Mouse (Mus musculus) heart, postnatal 0 days (tissue): ENCODE results near the gene Vsig10.

Experiments used
- CTCF ChIP-seq: IDR thresholded peaks from 2 replicates; pipeline ENCODE4 v1.5.1; 2016; ENCODE audit warnings: antibody characterized with exemption, control low read depth, low read depth
- EP300 ChIP-seq: IDR thresholded peaks from 2 replicates; pipeline ENCODE4 v1.6.1; 2016; ENCODE audit warnings: antibody characterized with exemption, low read depth

DNA sequence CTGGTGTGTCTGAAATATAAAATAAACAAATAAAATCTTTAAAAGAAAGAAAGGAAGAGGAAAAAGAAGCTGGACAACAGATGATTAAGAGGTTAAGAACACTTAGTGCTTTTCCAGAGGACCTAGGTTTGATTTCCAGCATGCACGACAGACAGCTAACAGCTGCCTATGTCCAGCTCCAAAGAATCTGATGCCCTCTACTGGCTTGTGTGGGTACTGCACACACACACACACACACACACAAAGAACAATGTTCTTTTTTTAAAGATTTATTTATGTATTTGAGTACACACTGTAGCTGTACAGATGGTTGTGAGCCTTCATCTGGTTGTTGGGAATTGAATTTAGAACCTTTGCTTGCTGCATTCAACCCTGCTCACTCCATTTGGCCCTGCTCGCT, 28.8 kb upstream of the Vsig10 start:
- TF ChIP-seq CTCF (peak; percentile 6; the same call in 1 of the 2 replicates), EP300 (no peak)
